Mouse (Mus musculus) liver, embryonic 14.5 days (tissue): ENCODE results near the gene Olfr816.
"Not testable (repeated sequence)": the region's sequence is repeated elsewhere in the genome, so short reads cannot be mapped to it uniquely, and the experiment has no call there.

Source experiments
- CTCF ChIP-seq: IDR thresholded peaks from 2 replicates; pipeline ENCODE4 v1.5.1; 2016; ENCODE audit warnings: antibody characterized with exemption, low read depth, control low read depth
- EP300 ChIP-seq: IDR thresholded peaks from 2 replicates; pipeline ENCODE4 v1.6.1; 2016; ENCODE audit warnings: antibody characterized with exemption, low read depth

DNA sequence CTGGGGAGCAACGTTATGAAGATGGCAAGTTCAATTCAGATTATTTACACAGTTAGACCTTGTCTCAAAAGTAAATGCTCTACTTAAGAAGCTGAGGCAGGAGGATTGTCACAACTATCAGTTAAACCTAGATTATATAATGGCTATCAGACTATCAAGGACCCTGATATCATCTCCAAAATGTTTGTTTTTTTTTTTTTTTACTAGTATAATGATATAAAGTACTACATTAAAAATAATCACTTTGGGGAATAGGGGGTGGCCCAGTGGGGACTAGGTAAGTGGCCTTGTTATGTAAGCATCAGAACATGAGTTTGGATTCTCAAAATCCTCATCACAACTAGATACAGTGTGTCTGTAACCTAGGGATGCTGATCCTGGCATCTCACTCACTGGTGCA lies 9.6 kb downstream of the Olfr816 start, which contains the start of gene Olfr815:
- not testable (repeated sequence) for TF ChIP-seq EP300, CTCF
